Mouse (Mus musculus) adrenal gland, adult 2 months (tissue): ENCODE measurements around the gene Phactr3. TPM values are rescaled to one million over a fixed set of nuclear protein-coding genes. Genes with fewer than 3 reads are reported as not detected.

ENCODE experiments used
- DNase-seq: peaks from one replicate; pipeline ENCODE4 v3.0.0; 2021
- polyA plus RNA-seq: library from polyadenylated mRNA; depleted of rRNA; stranded (reverse); fragments of >200 nt; gene quantifications from 2 replicates; pipeline ENCODE4 v1.2.3, GENCODE M21; 2012
- total RNA-seq, 2 experiments: library from RNA; stranded (reverse); gene quantifications; 2 replicates each; pipeline ENCODE4 v1.2.3; 2021

The Phactr3 gene
- total and polyA plus RNA-seq, 3 experiments = 0.59 to 1.3 (median 0.98) TPM

GRCm38 (mm10) chr2:178193445-178193844 is 74.7 kb downstream of the Phactr3 start:
- DNase-seq = no peak

- no peak for DNase-seq
Measured at GRCm38 (mm10) chr2:178194908-178195307, 76.1 kb downstream of the Phactr3 start.

GRCm38 (mm10) chr2:178196038-178196437 is 77.3 kb downstream of the Phactr3 start:
- no peak for DNase-seq

- no peak for DNase-seq
Measured at GRCm38 (mm10) chr2:178197542-178197941, 78.8 kb downstream of the Phactr3 start.

GRCm38 (mm10) chr2:178204455-178204854 is 85.7 kb downstream of the Phactr3 start:
- no peak for DNase-seq

- DNase-seq = no peak
Measured at GRCm38 (mm10) chr2:178208186-178208600, 89.4 kb downstream of the Phactr3 start.

GRCm38 (mm10) chr2:178213826-178214225 is 95.1 kb downstream of the Phactr3 start:
- no peak for DNase-seq

GRCm38 (mm10) chr2:178214531-178214930 is 95.8 kb downstream of the Phactr3 start:
- no peak for DNase-seq

GRCm38 (mm10) chr2:178218461-178218860 is 99.7 kb downstream of the Phactr3 start:
- no peak for DNase-seq

GRCm38 (mm10) chr2:178219454-178220147 is 100.8 kb downstream of the Phactr3 start:
- DNase-seq = no peak

GRCm38 (mm10) chr2:178220148-178220717 is 101.5 kb downstream of the Phactr3 start:
- no peak for DNase-seq

GRCm38 (mm10) chr2:178221003-178221402 is 102.2 kb downstream of the Phactr3 start:
- DNase-seq = no peak

- DNase-seq = no peak
Measured at GRCm38 (mm10) chr2:178229231-178229630, 110.5 kb downstream of the Phactr3 start.

- DNase-seq = no peak
Measured at GRCm38 (mm10) chr2:178233487-178233886, 114.7 kb downstream of the Phactr3 start.

- DNase-seq = no peak
Measured at GRCm38 (mm10) chr2:178237056-178237455, 118.3 kb downstream of the Phactr3 start.

GRCm38 (mm10) chr2:178238503-178238902 is 119.7 kb downstream of the Phactr3 start:
- DNase-seq = no peak

GRCm38 (mm10) chr2:178240886-178241285 is 122.1 kb downstream of the Phactr3 start:
- no peak for DNase-seq

- no peak for DNase-seq
Measured at GRCm38 (mm10) chr2:178241374-178241773, 122.6 kb downstream of the Phactr3 start.

GRCm38 (mm10) chr2:178242996-178243395 is 124.2 kb downstream of the Phactr3 start:
- no peak for DNase-seq

GRCm38 (mm10) chr2:178244866-178245265 is 126.1 kb downstream of the Phactr3 start:
- no peak for DNase-seq

GRCm38 (mm10) chr2:178245841-178246240 is 127.1 kb downstream of the Phactr3 start:
- no peak for DNase-seq

- DNase-seq = no peak
Measured at GRCm38 (mm10) chr2:178246767-178247166, 128.0 kb downstream of the Phactr3 start.

GRCm38 (mm10) chr2:178247274-178247673 is 128.5 kb downstream of the Phactr3 start:
- no peak for DNase-seq
